Mouse (Mus musculus) thymus, postnatal 25 days (tissue): ENCODE measurements around the gene Lat.
"Not testable (repeated sequence)": the region's sequence is repeated elsewhere in the genome, so short reads cannot be mapped to it uniquely, and the experiment has no call there.

Experiments
- DNase-seq: peaks from one replicate; pipeline ENCODE4 v3.0.0; 2022

Gene Lat

GRCm38 (mm10) chr7:126369393-126369792 is at the start of gene Lat:
Gene Lat, minus strand, starts transcription at chr7:126369570.
- peak; percentile 95 for DNase-seq

DNA sequence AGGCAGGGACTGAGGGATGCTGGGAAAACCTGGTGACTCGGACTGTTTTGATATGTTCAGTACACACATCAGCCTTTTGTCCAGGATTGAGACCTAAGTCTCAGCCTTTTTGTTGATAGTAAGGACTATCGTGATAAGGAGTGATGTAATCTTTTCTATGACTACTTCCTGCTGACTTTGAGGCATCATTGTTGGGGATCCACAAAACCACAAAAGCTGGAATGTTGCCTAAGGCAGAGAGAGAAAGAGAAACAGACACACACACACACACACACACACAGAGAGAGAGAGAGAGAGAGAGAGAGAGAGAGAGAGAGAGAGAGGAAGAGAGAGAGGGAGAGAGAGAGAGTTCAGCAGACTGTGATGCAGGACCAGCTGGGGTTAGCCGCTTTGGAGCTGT is 49.1 kb upstream of the Lat start:
- no peak for DNase-seq

- no peak for DNase-seq
Observed at GRCm38 (mm10) chr7:126417606-126418005, 48.2 kb upstream of the Lat start.

DNA sequence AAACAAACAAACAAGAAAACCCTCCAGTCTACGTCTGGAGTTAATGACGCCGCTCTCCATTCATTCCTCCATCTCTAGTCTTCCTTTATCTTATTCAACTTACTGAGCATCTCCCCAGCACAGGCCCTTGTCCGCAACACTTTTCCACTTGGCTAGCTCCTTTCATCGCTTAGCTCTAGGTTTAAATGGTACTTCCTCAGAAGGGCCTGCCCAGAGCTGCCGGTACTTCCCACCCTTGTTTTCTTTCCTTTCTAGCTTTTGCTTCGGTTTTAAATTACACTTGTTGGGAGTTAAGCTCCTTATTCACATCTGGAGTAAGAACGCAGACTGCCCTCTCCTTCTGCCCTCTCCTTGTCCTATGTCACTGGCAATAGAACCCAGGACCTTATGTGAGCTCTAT is 47.7 kb upstream of the Lat start:
- DNase-seq, result no peak

DNA sequence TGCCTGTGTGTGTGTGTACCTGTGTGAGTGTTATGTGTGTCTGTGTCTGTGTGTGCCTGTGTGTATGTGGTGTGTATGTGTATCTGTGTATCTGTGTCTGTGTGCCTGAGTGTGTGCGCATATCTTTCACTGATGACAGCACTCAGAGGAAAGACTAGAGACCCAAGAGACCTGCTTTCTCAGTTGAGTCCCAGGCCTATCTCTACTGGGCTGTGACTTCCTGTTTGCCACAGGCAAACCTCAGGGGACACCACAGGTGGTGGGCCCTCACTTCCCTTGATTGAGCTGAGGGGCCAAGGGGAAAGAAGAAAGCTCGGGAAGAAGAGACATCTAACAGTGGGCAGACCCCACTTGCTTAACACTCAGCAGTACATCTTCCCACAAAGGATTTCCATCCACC is 47.2 kb upstream of the Lat start:
- peak; percentile 45 for DNase-seq

- no peak for DNase-seq
Observed at GRCm38 (mm10) chr7:126414725-126415124, 45.4 kb upstream of the Lat start, which contains the start of gene Cd19. Gene Cd19, minus strand, starts transcription at chr7:126414889.

- no peak for DNase-seq
Observed at GRCm38 (mm10) chr7:126411061-126411460, 41.7 kb upstream of the Lat start.

GRCm38 (mm10) chr7:126408686-126409085 is 39.3 kb upstream of the Lat start:
- no peak for DNase-seq

GRCm38 (mm10) chr7:126402518-126402917 is 33.1 kb upstream of the Lat start:
- not testable (repeated sequence) for DNase-seq

DNA sequence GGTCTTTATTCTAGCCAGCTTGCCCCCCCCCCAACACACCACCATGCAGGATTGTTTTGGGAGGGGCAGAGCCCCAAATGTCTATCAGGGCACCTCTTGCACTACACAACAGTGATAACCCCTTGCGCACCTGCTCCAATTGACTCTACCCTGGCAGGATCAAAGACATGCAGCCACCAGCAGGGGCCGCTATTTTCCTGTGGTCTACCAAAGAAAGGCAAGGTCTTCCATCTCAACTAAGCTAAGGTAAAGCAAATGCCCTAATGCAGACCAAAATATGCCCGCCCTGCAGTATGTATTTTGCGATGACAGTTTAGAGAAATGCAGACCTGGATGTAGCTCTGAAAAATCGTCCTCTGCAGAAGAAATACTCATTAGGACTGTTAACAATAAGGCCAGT is 30.2 kb upstream of the Lat start:
- DNase-seq, result peak; percentile 91

- DNase-seq, result no peak
Observed at GRCm38 (mm10) chr7:126397822-126398221, 28.5 kb upstream of the Lat start.

DNA sequence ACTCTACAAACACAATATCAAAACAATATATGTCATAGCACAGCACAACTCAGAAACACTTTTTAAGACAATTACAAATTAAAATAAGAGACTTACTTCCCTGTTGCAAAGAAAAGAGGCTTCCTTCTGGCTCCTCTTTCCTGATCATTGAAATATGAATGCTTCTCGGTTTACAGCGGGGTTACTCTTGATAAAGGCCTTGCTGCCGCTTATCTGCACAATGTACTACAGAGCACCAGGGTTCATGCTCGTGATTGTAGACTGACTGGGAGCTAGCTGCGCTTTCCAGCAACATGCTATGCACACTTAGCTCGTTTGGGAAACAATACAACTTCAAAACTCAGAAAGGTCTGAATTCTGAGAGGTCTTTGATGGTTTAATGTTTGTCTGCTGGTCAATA is 27.9 kb upstream of the Lat start:
- no peak for DNase-seq

DNA sequence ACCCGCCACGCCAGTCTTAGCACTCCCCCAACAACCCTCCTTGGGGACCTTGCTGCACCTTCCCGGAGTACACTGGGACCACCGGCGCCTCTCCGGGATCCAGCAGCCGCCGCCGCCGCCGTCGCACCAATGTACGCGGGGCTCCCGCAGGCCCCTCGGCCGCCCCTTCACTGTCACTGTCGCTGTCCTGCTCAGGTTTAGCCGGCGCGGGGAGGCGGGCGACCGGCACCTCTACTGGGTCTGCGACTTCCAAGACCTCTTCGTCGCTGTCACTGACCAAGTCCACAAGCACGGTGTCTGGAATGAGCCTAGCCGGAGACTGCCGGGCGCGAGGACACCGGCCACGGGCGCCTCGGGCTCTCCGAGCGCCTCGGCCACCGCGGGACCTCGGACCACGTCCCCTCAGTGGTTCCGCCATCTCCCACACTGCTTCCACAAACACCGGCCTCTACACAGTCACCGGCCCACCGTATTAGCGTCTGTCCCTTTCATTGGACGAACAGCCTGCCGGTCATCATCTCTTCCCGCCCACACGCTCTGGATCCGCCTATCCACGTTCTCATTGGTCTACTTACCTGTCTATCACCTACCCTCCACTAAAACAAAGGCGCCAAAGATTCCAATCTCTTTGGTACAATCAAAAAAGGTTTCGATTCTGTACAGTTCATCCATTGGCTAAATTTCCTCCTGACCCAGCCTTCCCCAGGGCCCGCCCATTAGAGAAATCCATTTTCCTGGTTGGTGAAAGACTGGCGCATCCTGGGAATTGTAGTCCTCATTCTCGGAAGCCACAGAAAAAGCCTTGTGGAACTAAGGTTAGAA is 27.1 kb upstream of the Lat start, which contains the start of gene Nfatc2ip:
Gene Nfatc2ip, minus strand, starts transcription at position 440 of the 822 bp plus-strand sequence.
- DNase-seq, result peak; percentile 95

DNA sequence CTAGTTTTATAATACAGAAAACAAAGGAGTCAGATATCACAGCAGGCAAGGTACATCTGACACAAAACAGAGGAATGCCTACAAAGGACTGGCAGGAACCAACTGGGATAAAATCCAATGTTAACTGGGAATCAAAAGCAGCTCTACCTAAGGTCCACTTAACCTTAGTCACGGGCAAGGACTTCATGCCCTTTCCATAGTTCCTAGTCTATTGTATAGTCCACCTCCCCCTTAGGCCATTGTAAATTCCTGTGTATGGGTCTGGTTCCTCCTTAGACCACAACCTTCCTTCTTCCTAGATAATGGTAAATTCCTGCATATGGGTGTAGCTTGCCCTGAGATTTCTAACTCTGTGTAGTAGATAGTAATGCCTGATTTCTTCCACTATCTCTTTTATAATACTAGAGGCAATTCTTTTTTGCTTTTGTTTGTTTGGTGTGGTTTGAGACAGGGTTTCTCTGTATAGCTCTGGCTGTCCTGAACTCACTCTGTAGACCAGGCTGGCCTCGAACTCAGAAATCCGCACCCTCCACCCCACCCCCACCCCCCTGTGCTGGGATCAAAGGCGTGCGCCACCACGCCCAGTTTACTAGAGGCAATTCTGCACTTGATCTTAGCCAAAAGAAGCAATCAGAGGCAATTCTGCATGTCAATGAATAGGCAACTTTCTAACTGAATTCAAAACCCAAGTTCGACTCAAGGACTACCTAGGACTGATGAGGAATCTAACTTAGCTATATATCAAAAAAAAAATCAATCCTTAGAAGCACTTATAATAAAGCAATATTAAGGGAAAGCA is 22.9 kb upstream of the Lat start:
- not testable (repeated sequence) for DNase-seq

GRCm38 (mm10) chr7:126388185-126388584 is 18.8 kb upstream of the Lat start:
- no peak for DNase-seq

DNA sequence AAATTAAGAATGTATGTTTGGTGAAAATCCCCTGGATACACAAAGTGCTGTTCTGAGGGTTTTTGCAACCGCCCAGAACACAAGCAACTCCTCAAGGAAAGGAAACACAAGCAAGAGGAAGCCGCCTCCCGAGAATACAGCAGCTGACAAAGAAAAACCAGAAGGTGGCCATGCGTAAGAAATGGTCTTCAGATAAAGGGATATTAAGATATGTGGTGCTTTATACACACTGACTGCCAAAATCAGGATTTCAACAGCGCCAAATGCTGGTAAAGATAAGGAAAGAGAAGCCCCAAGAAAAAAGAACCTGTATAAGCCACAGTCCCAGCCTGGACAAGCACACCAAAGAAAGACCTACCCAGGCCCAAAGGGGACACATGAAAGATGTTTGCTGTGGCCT is 14.2 kb upstream of the Lat start:
- DNase-seq, result no peak

DNA sequence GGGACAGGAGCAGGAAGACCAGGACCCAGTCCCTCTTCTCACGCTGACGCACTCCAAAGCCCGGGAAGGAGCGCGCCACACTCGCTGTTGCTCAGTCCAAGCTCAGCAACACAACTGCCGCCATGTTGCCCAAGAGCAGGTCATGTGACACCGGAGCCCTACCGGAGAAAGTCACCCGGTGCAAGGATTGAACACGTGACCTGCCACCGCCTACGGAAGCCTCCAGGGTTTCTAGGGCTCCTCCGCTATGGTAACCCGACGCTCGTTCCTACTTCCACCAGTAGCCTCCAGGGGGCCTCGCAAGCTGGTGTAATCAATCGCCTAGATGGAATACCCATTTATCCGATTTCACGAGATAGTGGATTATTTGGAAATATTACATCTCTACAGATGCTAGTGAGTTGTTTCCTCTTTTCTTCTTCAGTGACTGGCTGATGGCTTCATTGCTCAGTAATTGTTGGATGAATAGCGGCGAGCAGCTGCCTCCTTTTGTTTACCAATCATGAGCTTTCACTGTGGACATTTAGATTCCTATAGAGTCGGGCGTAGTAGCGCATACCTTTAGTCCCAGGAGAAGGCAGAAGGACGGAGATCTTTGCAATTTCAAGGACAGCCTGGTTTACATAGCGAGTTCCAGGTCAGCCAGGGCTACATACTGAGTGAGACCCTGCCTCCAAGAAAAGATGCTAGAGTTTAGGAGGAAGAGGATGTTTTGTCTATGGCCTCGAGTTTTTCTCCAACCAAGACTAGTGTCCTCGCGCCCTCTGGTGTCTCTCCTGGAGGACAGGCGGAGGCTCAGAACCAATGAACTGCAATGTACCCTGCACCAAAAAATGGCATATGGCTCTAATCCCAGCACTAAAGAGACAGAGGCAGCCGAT is 8.1 kb upstream of the Lat start, which contains the start of gene Spns1:
Gene Spns1, minus strand, starts transcription at position 173 of the 881 bp plus-strand sequence.
- peak; percentile 93 for DNase-seq

- no peak for DNase-seq
Observed at GRCm38 (mm10) chr7:126376903-126377277, 7.5 kb upstream of the Lat start.

GRCm38 (mm10) chr7:126375012-126375411 is 5.6 kb upstream of the Lat start:
- DNase-seq, result no peak

GRCm38 (mm10) chr7:126374526-126374925 is 5.2 kb upstream of the Lat start:
- DNase-seq, result no peak

GRCm38 (mm10) chr7:126373007-126373406 is 3.6 kb upstream of the Lat start:
- no peak for DNase-seq

DNA sequence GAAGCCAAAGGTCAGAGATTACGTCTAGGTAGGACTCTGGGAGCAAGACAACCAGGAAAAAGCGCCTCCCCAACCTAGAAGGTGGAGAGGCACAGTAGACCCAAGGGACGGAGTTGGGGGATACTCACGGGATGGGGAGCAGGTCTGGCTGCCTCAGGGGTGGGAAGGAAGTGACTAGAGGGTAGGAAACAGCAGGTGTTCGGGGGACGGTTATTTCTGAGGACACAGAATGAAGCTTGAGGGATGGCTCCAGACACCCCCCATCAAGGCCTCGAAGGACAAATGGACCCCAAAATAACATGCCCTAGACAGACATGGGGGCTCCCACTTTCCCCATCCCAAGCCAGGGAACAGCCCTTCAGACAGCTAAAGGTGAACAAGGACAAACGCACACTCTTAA is 1.0 kb downstream of the Lat start:
- peak; percentile 54 for DNase-seq

GRCm38 (mm10) chr7:126367636-126368035 is 1.7 kb downstream of the Lat start:
- DNase-seq, result peak; percentile 59
